Mouse (Mus musculus) midbrain, embryonic 16.5 days (tissue): ENCODE measurements at regions not wholly inside any gene's neighbourhood (a gene's known extent, or its start where the extent isn't known, plus 50 kb on each side); places are given as distances from the start of the nearest gene placed in this dataset.

Experiments
- ATAC-seq: fragments of 200-750 bp; cut with Nextera tagmentation; 2 replicates; pipeline ENCODE4 v1.8.0; 2017; ENCODE audit warnings: moderate TSS enrichment
- H3K27ac ChIP-seq: fragments of 300-500 bp; sonication (generic); 2 replicates; pipeline ENCODE4 v1.5.1; 2014; ENCODE audit warnings: mild to moderate bottlenecking, low read length, mixed read lengths
- H3K27me3 ChIP-seq: fragments of 300-500 bp; sonication (generic); 2 replicates; pipeline ENCODE4 v1.6.1; 2014; ENCODE audit warnings: low read depth, low read length, mixed read lengths; ENCODE audit not compliant: control insufficient read depth, insufficient read depth
- H3K36me3 ChIP-seq: fragments of 300-500 bp; sonication (generic); 2 replicates; pipeline ENCODE4 v1.6.1; 2014; ENCODE audit warnings: mild to moderate bottlenecking, low read length, moderate library complexity, mixed read lengths; ENCODE audit not compliant: control insufficient read depth, insufficient read depth
- H3K4me1 ChIP-seq: fragments of 300-500 bp; sonication (generic); 2 replicates; pipeline ENCODE4 v1.6.1; 2014; ENCODE audit warnings: mild to moderate bottlenecking, low read length, mixed read lengths; ENCODE audit not compliant: control insufficient read depth, insufficient read depth
- H3K4me2 ChIP-seq: fragments of 300-500 bp; sonication (generic); 2 replicates; pipeline ENCODE4 v1.6.1; 2014; ENCODE audit warnings: mild to moderate bottlenecking, low read length, mixed read lengths
- H3K4me3 ChIP-seq: fragments of 300-500 bp; sonication (generic); 2 replicates; pipeline ENCODE4 v1.5.1; 2014; ENCODE audit warnings: low read depth, mild to moderate bottlenecking, low read length, moderate library complexity, mixed read lengths
- H3K9ac ChIP-seq: fragments of 300-500 bp; sonication (generic); 2 replicates; pipeline ENCODE4 v1.6.1; 2014; ENCODE audit warnings: low read depth, low read length, mixed read lengths
- H3K9me3 ChIP-seq: fragments of 300-500 bp; sonication (generic); replicated peaks from 2 replicates; pipeline ENCODE4 v1.6.1; 2014; ENCODE audit warnings: mild to moderate bottlenecking, low read length, mixed read lengths; ENCODE audit not compliant: control insufficient read depth, poor library complexity, severe bottlenecking
- WGBS: fragments of 180-500 bp; shearing (Covaris S2); extraction: QIAGEN DNeasy Blood & Tissue Kit; methylation state at CpG from one replicate; pipeline ENCODE4 v1.1.7; 2014; 5-methylcytosine and 5-hydroxymethylcytosine counted together

GRCm38 (mm10) chr7:124455659-124456058 lies 473.0 kb downstream of the Hs3st4 start:
- 80% methylated on average over 3 of the region's 3 CpGs for WGBS
- H3K4me1 ChIP-seq, result no peaks in the 10 kb centered on the region
- H3K36me3 ChIP-seq, result no peaks in the 10 kb centered on the region
- H3K9ac ChIP-seq, result no peak overlapping the region
- no peaks in the 10 kb centered on the region for H3K27me3 ChIP-seq
- H3K4me2 ChIP-seq, result no peak overlapping the region
- H3K27ac ChIP-seq, result no peak overlapping the region
- ATAC-seq, result no peak
- H3K9me3 ChIP-seq, result no peaks in the 10 kb centered on the region
- H3K4me3 ChIP-seq, result no peak overlapping the region

DNA sequence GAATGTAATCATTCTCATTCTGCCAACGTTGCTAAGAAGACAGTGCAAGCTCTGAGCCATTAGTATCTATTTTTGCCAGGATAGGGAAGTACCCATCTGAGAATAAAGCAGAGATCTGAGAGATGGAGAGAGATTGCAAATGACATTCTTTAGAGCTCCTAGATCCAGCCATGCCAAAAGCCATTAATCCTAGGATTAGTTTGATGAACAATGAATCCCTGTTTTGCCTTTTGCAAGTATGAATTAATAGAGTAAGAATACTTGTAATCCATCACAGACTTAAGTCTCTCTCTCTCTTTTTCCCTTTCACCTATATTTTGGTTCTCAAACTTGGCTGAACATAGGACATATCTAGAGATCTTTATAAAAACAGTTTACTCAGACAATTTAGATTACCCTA lies 504.7 kb downstream of the Hs3st4 start:
- Histone ChIP-seq H3K36me3 (no peaks in the 10 kb centered on the region), H3K27me3 (no peaks in the 10 kb centered on the region), H3K4me1 (no peaks in the 10 kb centered on the region), H3K9ac (no peak overlapping the region), H3K27ac (no peak overlapping the region), H3K4me3 (no peak overlapping the region), H3K9me3 (0 out of 2 replicates have a peak, but pooled peaks cover 4% of the 10 kb centered on the region), H3K4me2 (no peak overlapping the region)
- 42% methylated on average over 1 of the region's 1 CpGs for WGBS
- ATAC-seq, result no peak

GRCm38 (mm10) chr7:124491109-124491793 lies 508.6 kb downstream of the Hs3st4 start:
- no peak for ATAC-seq
- Histone ChIP-seq H3K36me3 (no peaks in the 10 kb centered on the region), H3K9me3 (0 out of 2 replicates have a peak, but pooled peaks cover 4% of the 10 kb centered on the region), H3K4me2 (no peak overlapping the region), H3K27me3 (no peaks in the 10 kb centered on the region), H3K9ac (no peak overlapping the region), H3K4me1 (no peaks in the 10 kb centered on the region), H3K27ac (no peak overlapping the region), H3K4me3 (no peak overlapping the region)
- WGBS, result 68% methylated on average over 3 of the region's 3 CpGs

DNA sequence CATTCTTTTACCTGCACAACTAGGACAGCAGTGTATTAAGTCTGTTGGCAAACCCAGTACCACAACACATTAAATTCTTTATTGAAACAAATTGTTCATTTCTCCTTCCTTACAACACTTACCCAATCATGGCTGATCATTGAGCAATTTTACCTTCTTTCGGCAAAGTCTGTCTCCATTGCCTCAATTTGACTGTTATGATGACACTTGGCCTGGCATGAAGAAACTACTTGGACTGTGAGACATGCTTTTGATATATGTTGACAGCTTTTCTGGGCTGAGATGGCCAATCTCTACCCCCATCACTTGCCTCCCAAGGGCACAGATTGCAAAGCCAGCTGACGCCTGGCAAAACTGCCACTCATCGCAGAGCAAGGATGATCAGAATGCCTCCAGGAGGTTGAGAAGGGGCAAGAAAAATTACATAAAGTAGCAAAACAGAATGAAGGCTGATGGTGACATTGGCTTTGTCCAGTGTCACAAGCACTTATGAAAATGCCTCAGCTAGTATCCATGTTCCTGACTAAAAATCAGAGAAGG lies 509.3 kb downstream of the Hs3st4 start:
- H3K9me3 ChIP-seq, result no peaks in the 10 kb centered on the region
- no peak overlapping the region for H3K9ac ChIP-seq
- ATAC-seq, result no peak
- H3K36me3 ChIP-seq, result no peaks in the 10 kb centered on the region
- H3K4me3 ChIP-seq, result no peak overlapping the region
- H3K4me2 ChIP-seq, result no peak overlapping the region
- no peaks in the 10 kb centered on the region for H3K27me3 ChIP-seq
- 94% methylated on average over 3 of the region's 3 CpGs for WGBS
- no peaks in the 10 kb centered on the region for H3K4me1 ChIP-seq
- no peak overlapping the region for H3K27ac ChIP-seq

- no peaks in the 10 kb centered on the region for H3K36me3 ChIP-seq
- 85% methylated on average over 3 of the region's 3 CpGs for WGBS
- no peak overlapping the region for H3K27ac ChIP-seq
- no peaks in the 10 kb centered on the region for H3K4me1 ChIP-seq
- no peak overlapping the region for H3K4me3 ChIP-seq
- no peak overlapping the region for H3K4me2 ChIP-seq
- ATAC-seq, result no peak
- no peak overlapping the region for H3K9ac ChIP-seq
- no peaks in the 10 kb centered on the region for H3K9me3 ChIP-seq
- no peaks in the 10 kb centered on the region for H3K27me3 ChIP-seq
Observed at GRCm38 (mm10) chr7:124500636-124501035, 518.0 kb downstream of the Hs3st4 start.

GRCm38 (mm10) chr7:124502760-124503159 lies 520.1 kb downstream of the Hs3st4 start:
- H3K27me3 ChIP-seq, result no peaks in the 10 kb centered on the region
- H3K4me3 ChIP-seq, result no peak overlapping the region
- no peaks in the 10 kb centered on the region for H3K9me3 ChIP-seq
- no peak overlapping the region for H3K27ac ChIP-seq
- no peak overlapping the region for H3K9ac ChIP-seq
- WGBS, result 78% methylated on average over 5 of the region's 5 CpGs
- no peak overlapping the region for H3K4me2 ChIP-seq
- no peaks in the 10 kb centered on the region for H3K4me1 ChIP-seq
- no peak for ATAC-seq
- no peaks in the 10 kb centered on the region for H3K36me3 ChIP-seq

DNA sequence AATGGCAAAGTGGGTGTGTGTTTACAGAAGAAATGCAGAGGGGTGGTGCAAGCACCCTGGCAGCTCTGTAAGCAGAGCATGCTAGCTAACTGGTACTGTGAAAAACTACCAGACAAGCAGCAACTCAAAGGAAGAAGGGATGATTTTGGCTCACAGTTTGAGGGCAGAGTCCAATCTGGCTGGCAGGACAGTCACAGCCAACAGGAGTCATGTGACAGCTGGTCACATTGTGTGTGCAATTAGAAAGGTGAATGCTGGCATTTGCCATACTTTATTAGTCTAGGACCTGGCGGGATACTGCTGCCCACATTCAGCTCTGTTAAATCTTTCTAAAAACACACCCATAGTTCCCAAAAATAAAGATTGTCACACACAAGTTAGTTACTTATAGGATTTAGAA lies 566.4 kb downstream of the Hs3st4 start:
- H3K27me3 ChIP-seq, result no peaks in the 10 kb centered on the region
- no peaks in the 10 kb centered on the region for H3K36me3 ChIP-seq
- ATAC-seq, result no peak
- H3K9ac ChIP-seq, result no peak overlapping the region
- H3K27ac ChIP-seq, result no peak overlapping the region
- H3K4me2 ChIP-seq, result no peak overlapping the region
- WGBS, result 100% methylated on average over 1 of the region's 1 CpGs
- no peaks in the 10 kb centered on the region for H3K4me1 ChIP-seq
- H3K4me3 ChIP-seq, result no peak overlapping the region
- H3K9me3 ChIP-seq, result no peaks in the 10 kb centered on the region

DNA sequence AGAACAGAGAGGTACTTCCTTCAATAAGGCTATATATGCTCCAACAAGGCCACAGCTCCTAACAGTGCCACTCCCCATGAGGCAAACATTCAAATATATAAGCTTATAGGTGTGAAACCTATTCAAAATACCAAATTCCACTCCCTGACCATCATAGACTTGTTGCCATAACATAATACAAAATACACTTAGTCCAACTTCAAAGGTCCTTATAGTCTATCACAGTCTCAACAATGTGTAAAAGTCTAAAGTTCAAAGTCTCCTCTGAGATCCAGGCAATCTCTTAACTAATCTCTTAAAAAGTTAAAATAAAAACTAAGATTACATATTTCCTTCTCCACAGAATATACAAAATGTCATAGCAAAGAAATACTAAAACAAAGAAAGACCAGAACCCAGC lies 574.5 kb downstream of the Hs3st4 start:
- H3K4me1 ChIP-seq, result no peaks in the 10 kb centered on the region
- ATAC-seq, result no peak
- no peak overlapping the region for H3K4me2 ChIP-seq
- no peak overlapping the region for H3K9ac ChIP-seq
- no peak overlapping the region for H3K4me3 ChIP-seq
- H3K9me3 ChIP-seq, result no peaks in the 10 kb centered on the region
- H3K36me3 ChIP-seq, result no peaks in the 10 kb centered on the region
- H3K27ac ChIP-seq, result no peak overlapping the region
- H3K27me3 ChIP-seq, result no peaks in the 10 kb centered on the region

- H3K4me3 ChIP-seq, result no peak overlapping the region
- no peak overlapping the region for H3K4me2 ChIP-seq
- H3K27ac ChIP-seq, result no peak overlapping the region
Observed at GRCm38 (mm10) chr7:124570804-124571203, 588.1 kb downstream of the Hs3st4 start.

More at GRCm38 (mm10) chr7:124570804-124571203, 588.1 kb downstream of the Hs3st4 start:
- no peaks in the 10 kb centered on the region for H3K4me1 ChIP-seq
- no peaks in the 10 kb centered on the region for H3K9me3 ChIP-seq
- ATAC-seq, result no peak
- no peak overlapping the region for H3K9ac ChIP-seq
- no peaks in the 10 kb centered on the region for H3K36me3 ChIP-seq
- H3K27me3 ChIP-seq, result no peaks in the 10 kb centered on the region
